Comparison of ENCODE assay signal across 10 mouse cellular contexts in the genomic region with DNA sequence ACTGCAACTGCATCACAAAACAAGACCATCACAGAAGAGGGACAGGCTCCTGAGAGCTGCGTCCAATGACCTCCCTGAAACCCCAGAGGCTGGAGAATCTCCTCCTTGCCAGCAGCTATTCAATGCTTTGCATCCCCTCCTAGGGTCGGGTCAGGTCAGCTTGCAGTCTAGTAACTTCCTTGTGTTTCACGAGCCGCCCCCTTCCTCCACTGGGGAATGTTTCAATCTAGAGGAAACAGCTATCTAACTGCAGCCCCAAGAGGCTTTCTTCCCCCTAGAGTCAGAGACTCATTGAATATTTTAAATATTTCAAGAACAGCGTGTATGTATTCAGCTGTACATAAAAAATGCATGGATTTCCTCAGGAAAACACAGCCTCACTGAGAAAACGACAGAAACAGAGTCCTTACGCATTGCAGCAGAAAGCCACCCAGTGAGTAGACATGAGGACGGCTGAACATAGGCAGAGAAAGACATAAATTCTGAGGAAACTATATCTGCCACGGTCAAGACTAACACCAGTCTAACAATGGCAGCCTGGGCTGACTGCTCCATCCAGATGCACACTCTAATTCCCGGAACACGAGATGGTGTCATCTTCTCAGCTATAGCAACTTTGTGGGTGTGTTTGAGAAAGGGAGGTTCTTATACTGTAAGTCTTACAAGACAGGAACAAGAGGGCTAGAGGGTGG.
A peak's percentile ranks its signal among the peaks of the same experiment; 100 is the strongest.
DNase-seq lines count a peak whose midpoint lies in the region; ATAC-seq and TF ChIP-seq lines count a peak whose summit lies in the region.
"Had no signal": no experiment of that assay in that cellular context is flagged by ENCODE, and none has a peak within 500 bp of the region (broad histone marks: within the 10 kb centered on the region; RNA-seq: fewer than 3 reads in every experiment).

No protein-coding gene starts in this region.

- no peak for TF ChIP-seq CTCF in liver, postnatal 0 days (IDR thresholded peaks at IDR 0.05; ENCODE audit: low read depth)

- H3K36me3 ChIP-seq in liver, postnatal 0 days (replicated peaks; ENCODE audit: insufficient read depth, low read length) = no peaks in the 10 kb centered on the region
- no peaks in the 10 kb centered on the region for H3K36me3 ChIP-seq in embryonic facial prominence, embryonic 10.5 days (replicated peaks)
- H3K36me3 ChIP-seq in heart, embryonic 16.5 days (ENCODE audit: control insufficient read depth, insufficient read depth) = no peaks in the 10 kb centered on the region
- no peaks in the 10 kb centered on the region for H3K36me3 ChIP-seq in kidney, embryonic 16.5 days (ENCODE audit: insufficient read depth, low read length)
- H3K36me3 ChIP-seq: embryonic facial prominence, embryonic 13.5 days had no signal

- H3K4me3 ChIP-seq in liver, postnatal 0 days (ENCODE audit: low read depth, low read length) = no peak overlapping the region
- no peak overlapping the region for H3K4me3 ChIP-seq in embryonic facial prominence, embryonic 10.5 days
- no peak overlapping the region for H3K4me3 ChIP-seq in heart, embryonic 16.5 days (ENCODE audit: low read length)
- no peak overlapping the region for H3K4me3 ChIP-seq in kidney, embryonic 16.5 days (ENCODE audit: low read length)
- H3K4me3 ChIP-seq: embryonic facial prominence, embryonic 13.5 days had no signal

- no peaks in the 10 kb centered on the region for H3K27me3 ChIP-seq in liver, postnatal 0 days (ENCODE audit: insufficient read depth, low read length)
- no peaks in the 10 kb centered on the region for H3K27me3 ChIP-seq in embryonic facial prominence, embryonic 10.5 days (replicated peaks; ENCODE audit: low read depth, poor library complexity, severe bottlenecking)
- H3K27me3 ChIP-seq in heart, embryonic 16.5 days (ENCODE audit: control insufficient read depth, insufficient read depth, low read length) = no peaks in the 10 kb centered on the region
- no peaks in the 10 kb centered on the region for H3K27me3 ChIP-seq in kidney, embryonic 16.5 days (ENCODE audit: insufficient read depth, low read length)
- H3K27me3 ChIP-seq: embryonic facial prominence, embryonic 13.5 days had no signal

- no peaks in the 10 kb centered on the region for H3K9me3 ChIP-seq in liver, postnatal 0 days (ENCODE audit: low read length)
- 0 out of 2 replicates have a peak, but pooled peaks cover 2% of the 10 kb centered on the region for H3K9me3 ChIP-seq in embryonic facial prominence, embryonic 10.5 days
- no peaks in the 10 kb centered on the region for H3K9me3 ChIP-seq in heart, embryonic 16.5 days (replicated peaks; ENCODE audit: control insufficient read depth, low read length)
- 0 out of 2 replicates have a peak, but pooled peaks cover 5% of the 10 kb centered on the region for H3K9me3 ChIP-seq in kidney, embryonic 16.5 days (ENCODE audit: low read length)
- H3K9me3 ChIP-seq: embryonic facial prominence, embryonic 13.5 days had no signal

- H3K9ac ChIP-seq in liver, postnatal 0 days (replicated peaks) = no peak overlapping the region
- no peak overlapping the region for H3K9ac ChIP-seq in heart, embryonic 16.5 days (ENCODE audit: low read length)
- no peak overlapping the region for H3K9ac ChIP-seq in kidney, embryonic 16.5 days (replicated peaks; ENCODE audit: low read length)
- H3K9ac ChIP-seq: embryonic facial prominence, embryonic 13.5 days had no signal

- no peaks in the 10 kb centered on the region for H3K4me1 ChIP-seq in liver, postnatal 0 days (ENCODE audit: insufficient read depth)
- H3K4me1 ChIP-seq in embryonic facial prominence, embryonic 10.5 days = peaks cover 13% of the 10 kb centered on the region
- no peaks in the 10 kb centered on the region for H3K4me1 ChIP-seq in heart, embryonic 16.5 days (ENCODE audit: control insufficient read depth, insufficient read depth, low read length)
- H3K4me1 ChIP-seq in kidney, embryonic 16.5 days (ENCODE audit: insufficient read depth, low read length) = peaks cover 5% of the 10 kb centered on the region; the same call in 1 of the 2 replicates

- WGBS in liver, postnatal 0 days (ENCODE audit: insufficient replicate concordance) = 37% methylated on average over 11 of the region's 11 CpGs
- 56% methylated on average over 11 of the region's 11 CpGs for WGBS in embryonic facial prominence, embryonic 10.5 days
- 49% methylated on average over 11 of the region's 11 CpGs for WGBS in heart, embryonic 16.5 days
- 24% methylated on average over 11 of the region's 11 CpGs for WGBS in kidney, embryonic 16.5 days

- no peak overlapping the region for H3K27ac ChIP-seq in liver, postnatal 0 days (ENCODE audit: low read depth)
- no peak overlapping the region for H3K27ac ChIP-seq in embryonic facial prominence, embryonic 10.5 days (replicated peaks)
- peak overlapping the region; percentile 49; the same call in 1 of the 2 replicates for H3K27ac ChIP-seq in heart, embryonic 16.5 days (ENCODE audit: low read length)
- peak overlapping the region; percentile 75 for H3K27ac ChIP-seq in kidney, embryonic 16.5 days (ENCODE audit: low read length)
- H3K27ac ChIP-seq: embryonic facial prominence, embryonic 13.5 days had no signal

- no peak for TF ChIP-seq EP300 in liver, postnatal 0 days (IDR thresholded peaks at IDR 0.05; ENCODE audit: low read depth)

- peak; percentile 22 for DNase-seq in liver
- no peak for DNase-seq in liver, postnatal 0 days
- peak; percentile 24 for DNase-seq in embryonic facial prominence, embryonic 10.5 days (ENCODE audit: low spot score)
- no peak for DNase-seq in adrenal gland, postnatal 25 days
- DNase-seq in spleen, postnatal 36 days (ENCODE audit: low spot score in 2 of 2) = no peak
- DNase-seq: thymus, postnatal 14 days had no signal

- H3K4me2 ChIP-seq in liver, postnatal 0 days (ENCODE audit: low read depth, low read length) = no peak overlapping the region
- H3K4me2 ChIP-seq in heart, embryonic 16.5 days (ENCODE audit: low read depth, low read length) = no peak overlapping the region
- H3K4me2 ChIP-seq in kidney, embryonic 16.5 days (replicated peaks; ENCODE audit: low read depth, low read length) = no peak overlapping the region
- H3K4me2 ChIP-seq: embryonic facial prominence, embryonic 13.5 days had no signal

- no peak for ATAC-seq in liver, postnatal 0 days
- ATAC-seq in heart, embryonic 16.5 days (replicated peaks; ENCODE audit: extremely low read depth, insufficient read depth, low FRiP score) = peak; percentile 77
- ATAC-seq in kidney, embryonic 16.5 days (ENCODE audit: low FRiP score, low TSS enrichment) = peak; percentile 69
- ATAC-seq in megakaryocyte, adult 5-6 weeks (ENCODE audit: poor library complexity, severe bottlenecking) = no peak

Comparison
In these comparisons a context has a peak if more than half of its experiments do, and no peak if none do; other contexts are left out.
1. DNase-seq: peak in liver (single experiment) and embryonic facial prominence, embryonic 10.5 days (single experiment); none in liver, postnatal 0 days (single experiment), adrenal gland, postnatal 25 days (single experiment) and spleen, postnatal 36 days (0 of 2).
2. ATAC-seq: peak in heart, embryonic 16.5 days (single experiment) and kidney, embryonic 16.5 days (single experiment); none in liver, postnatal 0 days (single experiment) and megakaryocyte, adult 5-6 weeks (single experiment).
3. H3K27ac ChIP-seq: peak in heart, embryonic 16.5 days (single experiment) and kidney, embryonic 16.5 days (single experiment); none in liver, postnatal 0 days (single experiment) and embryonic facial prominence, embryonic 10.5 days (single experiment).